Mouse (Mus musculus) embryonic facial prominence, embryonic 11.5 days (tissue): ENCODE data around the gene Fsd1. TPM values are rescaled to one million over a fixed set of nuclear protein-coding genes. Genes with fewer than 3 reads are reported as not detected.

ENCODE experiments used
- ATAC-seq: fragments of 200-750 bp; cut with Nextera tagmentation; replicated peaks from 2 replicates; pipeline ENCODE4 v1.8.0; 2017; ENCODE audit warnings: low read depth; ENCODE audit not compliant: insufficient number of reproducible peaks, low FRiP score, low TSS enrichment
- DNase-seq: peaks from one replicate; pipeline ENCODE4 v3.0.0-alpha.2; 2015; ENCODE audit warnings: low spot score
- H3K27ac ChIP-seq: fragments of 300-500 bp; sonication (generic); replicated peaks from 2 replicates; pipeline ENCODE4 v1.5.1; 2014; ENCODE audit warnings: mild to moderate bottlenecking, low read depth, low read length, control low read depth
- H3K27me3 ChIP-seq: fragments of 300-500 bp; sonication (generic); 2 replicates; pipeline ENCODE4 v1.6.1; 2014; ENCODE audit warnings: mild to moderate bottlenecking, low read length, moderate library complexity, mixed read lengths; ENCODE audit not compliant: control insufficient read depth, insufficient read depth
- H3K36me3 ChIP-seq: fragments of 300-500 bp; sonication (generic); replicated peaks from 2 replicates; pipeline ENCODE4 v1.6.1; 2014; ENCODE audit warnings: low read depth, mild to moderate bottlenecking, low read length, moderate library complexity, mixed read lengths; ENCODE audit not compliant: control insufficient read depth, insufficient read depth
- H3K4me1 ChIP-seq: fragments of 300-500 bp; sonication (generic); 2 replicates; pipeline ENCODE4 v1.6.1; 2014; ENCODE audit warnings: low read length, mixed read lengths; ENCODE audit not compliant: control insufficient read depth, insufficient read depth
- H3K4me2 ChIP-seq: fragments of 300-500 bp; sonication (generic); 2 replicates; pipeline ENCODE4 v1.6.1; 2014; ENCODE audit warnings: low read depth, mild to moderate bottlenecking, control low read depth, low read length, moderate library complexity
- H3K4me3 ChIP-seq: fragments of 300-500 bp; sonication (generic); 2 replicates; pipeline ENCODE4 v1.5.1; 2014; ENCODE audit warnings: low read depth, low read length, control low read depth
- H3K9ac ChIP-seq: fragments of 300-500 bp; sonication (generic); replicated peaks from 2 replicates; pipeline ENCODE4 v1.6.1; 2014; ENCODE audit warnings: mild to moderate bottlenecking, control low read depth, low read length
- H3K9me3 ChIP-seq: fragments of 300-500 bp; sonication (generic); replicated peaks from 2 replicates; pipeline ENCODE4 v1.6.1; 2016; ENCODE audit warnings: mild to moderate bottlenecking, low read length, inconsistent platforms, mixed read lengths; ENCODE audit not compliant: control insufficient read depth
- WGBS: fragments of 180-500 bp; shearing (Covaris S2); extraction: QIAGEN DNeasy Blood & Tissue Kit; methylation state at CpG from one replicate; pipeline ENCODE4 v1.1.7; 2014; 5-methylcytosine and 5-hydroxymethylcytosine counted together
- polyA plus RNA-seq: library from polyadenylated mRNA; unstranded; fragments of >200 nt; fragmentation: Nextera tagmentation; extraction: Ambion mirVana; gene quantifications from 2 replicates; pipeline ENCODE4 v1.2.1, GENCODE M21; 2014

Gene Fsd1
- polyA plus RNA-seq, 1 experiment from 2014 or later, result 36.6 TPM

DNA sequence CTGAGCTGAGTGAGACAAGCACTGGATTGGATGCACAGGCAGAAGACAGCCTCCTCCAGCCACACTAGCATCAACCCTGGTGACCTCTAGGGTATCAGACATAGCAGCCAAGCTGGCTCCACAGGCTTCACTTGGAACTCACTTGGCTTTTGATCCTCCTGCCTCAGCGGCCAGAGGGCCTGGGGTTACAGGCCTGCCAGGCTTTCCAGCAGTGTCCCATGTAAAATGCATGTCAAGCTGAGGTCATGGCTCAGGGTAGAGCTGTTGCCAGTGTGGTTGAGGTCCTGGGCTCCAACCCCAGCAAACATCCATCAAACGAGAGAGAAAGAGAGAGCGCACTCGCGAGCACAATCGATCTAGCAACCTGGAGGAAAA is 48.4 kb downstream of the Fsd1 start:
- Histone ChIP-seq H3K27me3 (no peaks in the 10 kb centered on the region), H3K9me3 (no peaks in the 10 kb centered on the region), H3K4me3 (no peak overlapping the region), H3K9ac (no peak overlapping the region; the same call in 1 of the 2 replicates), H3K36me3 (no peaks in the 10 kb centered on the region), H3K4me2 (no peak overlapping the region), H3K27ac (no peak overlapping the region), H3K4me1 (no peaks in the 10 kb centered on the region)
- 88% methylated on average over 6 of the region's 6 CpGs for WGBS
- ATAC-seq (no peak), DNase-seq (no peak)

DNA sequence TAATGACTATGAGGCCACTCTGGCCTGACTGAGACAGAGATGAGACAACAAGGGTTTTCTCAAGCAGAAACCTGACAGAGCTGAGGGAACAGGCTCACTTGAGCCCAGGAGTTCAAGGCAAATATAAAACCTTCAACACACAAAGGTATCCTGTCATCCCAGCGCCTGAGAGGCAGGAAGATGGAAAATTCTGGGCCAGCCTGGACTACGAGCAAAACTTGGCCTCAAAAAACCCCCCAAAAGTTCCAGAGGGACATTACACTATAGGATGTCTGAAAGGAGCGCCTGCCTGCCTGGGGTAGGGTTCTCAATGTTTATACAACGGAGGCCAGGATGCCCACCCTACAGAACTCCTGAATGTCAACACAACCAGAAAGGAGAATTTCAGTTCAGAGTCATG is 48.9 kb downstream of the Fsd1 start:
- no peaks in the 10 kb centered on the region for H3K36me3 ChIP-seq
- no peaks in the 10 kb centered on the region for H3K4me1 ChIP-seq
- H3K4me3 ChIP-seq, result peak overlapping the region; percentile 87
- WGBS, result 83% methylated on average over 4 of the region's 4 CpGs
- H3K4me2 ChIP-seq, result peak overlapping the region; percentile 58
- peak overlapping the region; percentile 92 for H3K9ac ChIP-seq
- no peaks in the 10 kb centered on the region for H3K27me3 ChIP-seq
- no peak for ATAC-seq
- no peaks in the 10 kb centered on the region for H3K9me3 ChIP-seq
- DNase-seq, result no peak
- no peak overlapping the region for H3K27ac ChIP-seq

- DNase-seq (peak; percentile 97), ATAC-seq (peak; percentile 88)
- Histone ChIP-seq H3K4me2 (peak within 1 kb of the TSS; percentile 58), H3K27me3 (no peaks in the 10 kb centered on the region), H3K4me1 (no peaks in the 10 kb centered on the region), H3K9me3 (no peaks in the 10 kb centered on the region), H3K27ac (peak within 1 kb of the TSS; percentile 76), H3K4me3 (peak within 1 kb of the TSS; percentile 87), H3K36me3 (no peaks in the 10 kb centered on the region), H3K9ac (peak within 1 kb of the TSS; percentile 92)
- WGBS, result under 1% methylated on average over 74 of the region's 74 CpGs
These were observed 50.0 kb downstream of the Fsd1 start, which contains the start of gene Sh3gl1 for GRCm38 (mm10) chr17:56036176-56036900. Gene Sh3gl1 (minus strand): TSS chr17:56036635.

GRCm38 (mm10) chr17:56036901-56037287 is 50.6 kb downstream of the Fsd1 start:
- peak overlapping the region; percentile 24; the same call in 1 of the 2 replicates for H3K4me2 ChIP-seq
- H3K9me3 ChIP-seq, result no peaks in the 10 kb centered on the region
- DNase-seq (no peak), ATAC-seq (peak; percentile 35; the same call in 1 of the 2 replicates)
- 37% methylated on average over 13 of the region's 13 CpGs for WGBS
- H3K36me3 ChIP-seq, result no peaks in the 10 kb centered on the region
- H3K9ac ChIP-seq, result peak overlapping the region; percentile 59
- H3K27me3 ChIP-seq, result no peaks in the 10 kb centered on the region
- no peak overlapping the region for H3K27ac ChIP-seq
- no peaks in the 10 kb centered on the region for H3K4me1 ChIP-seq
- peak overlapping the region; percentile 22 for H3K4me3 ChIP-seq

GRCm38 (mm10) chr17:56038583-56039261 is 52.4 kb downstream of the Fsd1 start:
- Histone ChIP-seq H3K27me3 (no peaks in the 10 kb centered on the region), H3K9me3 (no peaks in the 10 kb centered on the region), H3K36me3 (no peaks in the 10 kb centered on the region), H3K9ac (no peak overlapping the region), H3K4me3 (no peak overlapping the region), H3K4me2 (no peak overlapping the region), H3K27ac (no peak overlapping the region), H3K4me1 (no peaks in the 10 kb centered on the region)
- WGBS, result 88% methylated on average over 8 of the region's 8 CpGs
- DNase-seq (no peak), ATAC-seq (no peak)

- H3K36me3 ChIP-seq, result no peaks in the 10 kb centered on the region
- ATAC-seq, result no peak
- no peak overlapping the region for H3K4me3 ChIP-seq
- H3K9ac ChIP-seq, result no peak overlapping the region
- DNase-seq, result no peak
- no peaks in the 10 kb centered on the region for H3K9me3 ChIP-seq
- H3K27me3 ChIP-seq, result no peaks in the 10 kb centered on the region
- no peak overlapping the region for H3K27ac ChIP-seq
- H3K4me2 ChIP-seq, result no peak overlapping the region
- WGBS, result 77% methylated on average over 4 of the region's 4 CpGs
- H3K4me1 ChIP-seq, result no peaks in the 10 kb centered on the region
These were observed 53.0 kb downstream of the Fsd1 start for GRCm38 (mm10) chr17:56039345-56039744.

DNA sequence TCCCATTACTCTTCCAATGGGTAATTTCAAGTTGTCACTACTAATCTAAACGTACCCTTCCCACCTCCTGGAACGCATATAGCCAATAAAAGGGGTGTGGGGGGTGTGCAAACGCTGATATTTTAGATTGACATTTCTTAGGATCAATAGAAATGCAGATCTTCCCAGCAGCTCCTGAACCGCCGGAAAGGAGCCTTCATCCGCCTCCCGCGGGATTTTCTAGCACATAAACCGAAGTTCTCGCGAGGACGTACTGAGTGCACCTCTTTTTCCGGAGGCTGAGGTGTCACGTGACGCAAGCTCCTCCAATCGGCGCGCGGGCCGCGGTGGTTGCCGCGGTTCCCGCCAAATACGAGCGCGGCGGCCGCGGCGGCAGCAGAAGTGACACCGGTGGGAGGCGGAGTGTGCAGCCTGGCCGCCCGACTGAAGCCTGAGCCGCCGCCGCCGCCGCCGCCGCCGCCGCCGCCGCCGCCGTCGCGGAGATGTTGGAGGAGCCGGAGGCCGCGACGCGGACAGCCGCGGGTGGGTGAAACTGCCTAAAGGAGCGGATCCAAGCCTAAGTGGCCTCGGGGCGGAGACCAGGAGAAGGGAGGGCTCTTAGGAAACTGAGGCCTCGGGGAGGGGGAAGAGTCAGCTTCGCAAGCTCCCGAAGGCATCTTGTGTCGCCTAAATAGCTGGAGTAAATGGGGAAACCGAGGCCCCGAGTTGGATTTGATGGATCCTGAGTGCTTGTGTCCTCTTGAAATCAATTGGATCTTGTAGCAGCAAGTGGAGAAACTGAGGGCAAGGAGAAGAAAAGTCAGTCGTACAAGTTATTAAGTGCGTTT is 53.9 kb downstream of the Fsd1 start, which contains the start of gene Chaf1a:
TSS of gene Chaf1a (plus strand) at position 410 of the 827 bp plus-strand sequence.
- ATAC-seq (peak; percentile 69), DNase-seq (peak; percentile 99)
- Histone ChIP-seq H3K36me3 (no peaks in the 10 kb centered on the region), H3K9me3 (no peaks in the 10 kb centered on the region), H3K4me3 (peak within 1 kb of the TSS; percentile 85), H3K27ac (peak within 1 kb of the TSS; percentile 29), H3K9ac (peak within 1 kb of the TSS; percentile 88), H3K4me2 (peak within 1 kb of the TSS; percentile 74), H3K4me1 (no peaks in the 10 kb centered on the region), H3K27me3 (no peaks in the 10 kb centered on the region)
- 1% methylated on average over 68 of the region's 68 CpGs for whole genome bisulfite sequencing
